Mouse (Mus musculus) G1E (cell line): Measurements from ENCODE around the gene Ogfod2.

Experiments
- CTCF ChIP-seq: IDR thresholded peaks from 2 replicates; pipeline ENCODE4 v1.5.1; 2012; ENCODE audit warnings: low read depth, low read length, inconsistent platforms, mixed read lengths
- GATA1 ChIP-seq: IDR thresholded peaks from 2 replicates; pipeline ENCODE4 v1.6.1; 2012; ENCODE audit warnings: borderline replicate concordance, low read length, inconsistent platforms, mixed read lengths
- GATA2 ChIP-seq: IDR thresholded peaks from 2 replicates; pipeline ENCODE4 v1.6.1; 2012; ENCODE audit warnings: low read depth, low read length, inconsistent platforms, borderline replicate concordance
- POLR2AphosphoS5 ChIP-seq: IDR thresholded peaks from 2 replicates; pipeline ENCODE4 v1.6.1; 2012; ENCODE audit warnings: low read depth, low read length, inconsistent platforms; ENCODE audit not compliant: insufficient replicate concordance
- TAL1 ChIP-seq: conservative IDR thresholded peaks from 2 replicates; pipeline ENCODE4 v1.6.1; 2012; ENCODE audit warnings: low read depth, low read length, inconsistent platforms, mixed read lengths

- TF ChIP-seq CTCF (no peak), TAL1 (no peak), GATA1 (no peak), POLR2AphosphoS5 (no peak), GATA2 (no peak)
Measured at GRCm38 (mm10) chr5:124093852-124094604, 18.1 kb upstream of the Ogfod2 start.
